Mouse (Mus musculus) common myeloid progenitor, adult 5-6 weeks (primary cell): ENCODE measurements around the gene Gm43951. TPM values are rescaled to one million over a fixed set of nuclear protein-coding genes. Genes with fewer than 3 reads are reported as not detected.
A peak's percentile ranks its signal among the peaks of the same experiment; 100 is the strongest.

Experiments used
- ATAC-seq: replicated peaks from 2 replicates; pipeline ENCODE4 v1.8.0; 2016; ENCODE audit warnings: low read depth, mild to moderate bottlenecking, moderate TSS enrichment, inconsistent platforms; ENCODE audit not compliant: poor library complexity, severe bottlenecking
- total RNA-seq: library from RNA; stranded (forward); fragments of 200-1000, 187-1606 nt; gene quantifications from 2 replicates; pipeline ENCODE4 v1.2.3, GENCODE M21; 2017

Gm43951 gene
- total RNA-seq = 0.46 TPM in 1 of 2 replicates, not detected in the other

DNA sequence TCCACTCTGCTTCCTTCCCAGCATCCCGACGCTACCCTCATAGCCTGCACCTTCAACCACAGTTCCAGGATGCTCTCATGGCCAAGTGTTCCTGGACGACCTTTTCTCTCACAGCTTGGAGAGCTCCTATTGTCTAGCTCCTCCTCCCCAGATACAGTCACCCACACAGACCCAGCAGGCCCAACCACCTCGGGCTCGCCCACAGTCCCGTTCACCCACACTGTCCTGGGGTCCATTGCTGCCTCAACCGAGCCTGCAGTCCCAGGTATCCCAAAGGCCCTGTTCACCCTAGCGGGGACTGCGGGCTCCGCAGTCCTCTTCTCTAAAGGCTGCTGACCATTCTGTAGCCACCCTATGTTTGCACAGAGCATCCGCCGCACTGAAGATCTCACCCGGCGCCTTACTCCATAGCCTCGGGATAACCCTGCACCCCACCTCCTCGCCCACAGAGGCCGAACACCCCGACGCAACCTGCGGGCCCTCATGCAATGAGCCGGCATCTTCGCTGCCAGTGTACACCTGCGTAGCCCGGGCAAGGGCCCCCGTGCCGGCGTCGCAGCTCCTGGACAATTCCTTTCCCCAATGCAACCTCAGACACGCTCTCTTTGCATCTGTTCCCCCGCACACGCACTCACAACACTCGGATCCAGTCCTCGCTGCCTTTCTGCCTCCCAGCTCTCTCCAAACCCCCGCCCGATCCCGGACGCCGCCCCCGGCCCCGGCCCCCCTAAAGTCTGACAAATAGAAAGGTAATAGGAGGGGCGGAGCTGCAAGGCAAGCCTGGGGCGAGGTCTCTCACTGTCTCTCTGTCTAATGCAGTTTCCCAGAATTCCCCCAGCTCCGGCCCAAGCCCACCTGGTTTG lies at the start of gene Gm43951:
Gm43951 (minus strand) TSS at position 500 of the 863 bp plus-strand sequence.
- ATAC-seq = peak; percentile 34

DNA sequence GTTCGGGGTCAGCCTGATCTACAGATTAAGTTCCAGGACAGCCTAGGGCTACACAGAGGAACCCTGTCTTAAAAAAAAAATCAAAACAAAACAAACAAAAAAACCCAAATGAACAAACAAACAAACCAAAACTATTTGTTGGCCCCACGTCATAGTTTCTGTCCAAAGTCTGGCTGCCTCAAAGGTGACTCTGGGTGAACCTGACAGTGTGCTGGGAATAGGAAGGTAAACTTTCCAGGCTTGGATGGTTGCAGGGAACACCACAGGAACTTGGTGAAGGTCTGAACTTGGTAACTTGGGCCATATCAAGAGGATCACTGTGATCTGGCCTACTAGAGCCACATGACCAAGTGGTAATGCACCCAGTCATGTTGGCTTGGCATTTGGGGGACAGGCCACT lies 49.8 kb upstream of the Gm43951 start:
- ATAC-seq = no peak

DNA sequence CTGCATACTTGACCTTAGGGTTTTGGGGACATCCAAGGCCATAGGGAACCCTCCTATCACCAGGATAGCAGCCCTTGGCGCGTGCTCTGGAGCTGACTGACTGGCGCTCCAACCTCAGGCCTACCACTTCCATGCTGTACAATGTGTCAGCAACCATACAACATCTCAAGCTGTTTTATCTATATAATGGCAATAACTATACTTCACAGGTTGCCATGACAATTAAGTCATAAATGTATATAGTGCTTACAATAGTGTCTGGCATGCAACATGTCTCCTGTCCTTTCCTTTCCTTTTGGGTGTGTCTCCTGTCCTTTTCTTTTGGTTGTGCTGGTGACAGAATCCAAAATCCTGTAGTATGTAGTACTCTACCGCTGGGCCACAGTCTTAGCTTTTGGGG lies 49.0 kb upstream of the Gm43951 start:
- no peak for ATAC-seq

DNA sequence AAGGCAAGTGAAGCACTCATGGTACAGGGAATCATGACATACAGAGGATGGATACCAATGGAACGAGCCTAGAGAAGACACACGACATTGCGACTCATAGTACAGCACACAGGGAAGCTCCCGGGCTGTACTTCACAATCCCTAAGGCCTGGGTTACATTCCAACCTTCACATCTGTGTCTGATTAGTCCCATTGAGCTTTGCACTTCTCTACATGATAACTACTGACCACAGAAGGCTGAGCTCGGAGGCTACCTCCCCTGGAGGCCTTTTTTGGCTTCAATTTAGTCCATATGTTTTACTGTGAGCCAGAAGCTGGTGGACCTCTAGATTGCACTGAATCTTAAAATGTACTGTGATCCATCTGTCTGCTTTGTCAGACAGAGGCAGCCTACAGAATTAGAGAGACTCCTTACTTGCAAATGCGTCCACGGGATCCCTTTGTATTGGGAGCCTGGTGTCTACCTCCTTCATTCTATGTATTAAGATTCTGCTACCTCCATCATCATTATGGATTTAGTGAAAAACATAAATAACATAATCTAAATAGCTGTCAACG lies 38.6 kb upstream of the Gm43951 start:
- no peak for ATAC-seq

DNA sequence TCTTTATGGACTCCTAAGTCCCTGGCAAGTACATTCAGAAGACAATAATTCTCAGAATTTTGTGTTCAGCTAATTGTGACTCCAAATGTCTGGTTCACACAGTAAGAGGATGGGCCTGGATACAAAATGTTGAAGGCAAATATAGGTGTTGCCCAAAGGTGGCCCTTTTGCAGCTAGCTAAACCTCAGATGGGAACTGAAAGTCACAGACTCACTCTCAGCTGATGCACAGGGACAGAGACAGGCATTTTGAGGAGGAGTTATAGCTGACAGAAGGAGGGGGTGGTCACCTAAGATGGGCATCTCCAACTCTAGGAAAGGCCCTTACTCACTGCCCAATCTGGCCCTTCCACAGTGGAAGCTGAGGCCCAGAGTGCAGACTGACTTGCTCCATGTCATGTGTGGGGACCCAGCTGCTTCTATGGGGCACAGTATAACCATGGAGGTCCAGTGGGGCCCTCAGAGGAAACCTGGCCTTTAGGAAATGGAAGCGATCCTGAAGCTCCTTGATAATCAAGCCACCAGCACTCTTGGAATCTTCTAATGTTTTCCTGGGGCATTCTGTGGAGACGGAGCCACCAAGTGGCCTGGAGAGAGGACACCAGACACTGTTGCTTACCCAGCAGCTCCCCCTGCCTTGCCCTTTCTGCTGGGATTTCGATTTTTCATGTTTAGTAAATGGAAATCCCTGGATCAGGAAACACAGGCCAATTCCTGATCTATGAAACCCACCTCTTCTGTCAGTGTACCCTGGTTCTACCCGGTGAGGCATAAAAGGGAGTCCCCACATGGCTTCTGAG lies 33.6 kb upstream of the Gm43951 start:
- no peak for ATAC-seq

DNA sequence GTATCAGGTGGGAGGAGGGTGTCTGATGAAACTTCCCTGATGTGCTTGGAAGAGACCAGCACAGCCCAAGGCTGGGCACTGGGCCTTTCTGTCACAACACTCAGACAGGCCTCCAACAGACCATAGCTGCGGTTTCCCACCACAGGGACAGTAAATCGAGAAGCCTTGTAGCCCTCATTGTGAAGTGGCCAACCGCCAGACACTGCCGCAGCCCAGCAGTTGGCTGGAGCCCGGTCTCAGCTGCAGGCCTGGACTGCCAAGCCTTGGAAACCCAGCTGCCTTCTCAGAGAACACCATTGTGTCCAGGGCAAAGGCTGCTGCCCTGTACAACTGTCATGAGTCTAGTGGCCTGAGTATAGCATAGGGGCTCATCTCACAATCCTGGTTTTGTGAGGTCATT lies 27.4 kb upstream of the Gm43951 start:
- 0 out of 2 replicates have a peak, but pooled peaks have one; percentile 22 for ATAC-seq

DNA sequence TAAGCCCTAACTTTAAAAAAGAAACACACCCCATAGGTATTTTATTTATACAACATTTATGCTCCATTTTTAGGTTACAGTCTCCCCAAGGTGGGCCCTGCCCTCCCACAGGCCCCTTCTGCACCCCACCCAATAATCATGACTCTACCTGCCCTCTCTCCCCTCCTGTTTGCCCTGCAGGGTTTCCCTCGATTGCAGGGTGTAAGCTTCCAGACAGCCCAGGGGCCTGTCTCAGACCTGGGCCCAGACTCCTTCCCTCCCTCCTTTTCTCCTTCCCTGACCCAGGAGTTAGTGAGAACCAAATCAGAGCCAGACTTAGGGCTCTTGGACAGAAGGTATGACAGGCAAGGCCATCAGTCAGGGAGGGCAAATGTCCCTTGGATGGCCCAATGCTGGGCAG lies 26.4 kb upstream of the Gm43951 start:
- ATAC-seq = no peak

DNA sequence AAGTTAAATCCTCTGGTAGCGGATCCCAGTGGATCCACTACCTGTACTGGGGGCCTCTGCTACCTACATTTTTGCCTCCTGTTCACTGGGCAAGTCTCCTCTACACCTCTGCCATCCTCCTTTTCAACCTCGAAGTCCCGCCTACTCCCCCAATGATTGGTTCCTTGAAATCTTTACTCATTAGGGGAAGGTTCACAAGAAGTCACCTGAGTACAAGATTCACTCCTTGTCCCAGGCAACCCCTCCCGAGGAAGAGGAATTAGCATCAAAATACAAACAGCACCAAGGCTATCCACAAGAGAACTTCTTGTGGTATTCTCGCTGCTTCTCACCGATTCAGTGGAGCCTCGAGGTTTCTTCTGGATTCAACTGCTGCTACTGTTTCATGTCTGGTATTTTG lies 25.4 kb upstream of the Gm43951 start:
- no peak for ATAC-seq

DNA sequence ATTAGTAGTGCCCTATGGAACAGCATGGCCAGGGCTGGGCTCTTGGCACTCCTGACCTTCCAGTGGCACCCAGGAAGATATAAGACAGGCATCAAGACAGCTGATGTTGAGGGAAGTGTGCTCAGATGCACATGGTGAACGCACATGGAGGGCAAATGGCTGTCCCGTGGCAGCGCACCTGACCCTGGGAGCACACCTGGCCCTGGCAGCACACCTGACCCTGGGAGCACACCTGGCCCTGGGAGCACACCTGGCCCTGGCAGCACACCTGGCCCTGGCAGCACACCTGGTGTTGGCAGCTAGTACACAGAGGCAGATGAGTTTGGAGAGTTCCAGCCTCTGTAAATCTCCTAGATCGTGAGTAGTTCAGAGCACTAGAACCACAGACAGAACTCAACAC lies 21.9 kb upstream of the Gm43951 start:
- no peak for ATAC-seq

DNA sequence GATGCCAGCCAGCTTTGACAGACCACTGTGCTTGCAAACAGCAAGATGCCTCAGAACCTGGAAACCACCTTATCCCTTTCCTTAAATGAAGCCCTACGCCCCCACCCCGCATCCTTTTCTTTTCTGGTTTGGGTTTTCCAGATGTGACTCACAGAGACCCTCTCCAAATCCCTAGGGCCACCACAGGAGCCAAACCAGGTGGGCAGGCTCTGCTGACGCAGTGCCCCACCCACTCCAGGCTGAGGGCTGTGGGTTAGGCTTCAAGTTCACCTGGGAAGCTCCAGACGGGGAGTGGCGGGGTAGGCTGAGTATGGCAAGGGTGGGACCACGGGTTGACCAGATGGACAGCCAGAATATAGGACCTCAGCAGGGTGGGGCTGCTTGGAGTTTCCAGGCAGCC lies 20.3 kb upstream of the Gm43951 start:
- ATAC-seq = no peak

DNA sequence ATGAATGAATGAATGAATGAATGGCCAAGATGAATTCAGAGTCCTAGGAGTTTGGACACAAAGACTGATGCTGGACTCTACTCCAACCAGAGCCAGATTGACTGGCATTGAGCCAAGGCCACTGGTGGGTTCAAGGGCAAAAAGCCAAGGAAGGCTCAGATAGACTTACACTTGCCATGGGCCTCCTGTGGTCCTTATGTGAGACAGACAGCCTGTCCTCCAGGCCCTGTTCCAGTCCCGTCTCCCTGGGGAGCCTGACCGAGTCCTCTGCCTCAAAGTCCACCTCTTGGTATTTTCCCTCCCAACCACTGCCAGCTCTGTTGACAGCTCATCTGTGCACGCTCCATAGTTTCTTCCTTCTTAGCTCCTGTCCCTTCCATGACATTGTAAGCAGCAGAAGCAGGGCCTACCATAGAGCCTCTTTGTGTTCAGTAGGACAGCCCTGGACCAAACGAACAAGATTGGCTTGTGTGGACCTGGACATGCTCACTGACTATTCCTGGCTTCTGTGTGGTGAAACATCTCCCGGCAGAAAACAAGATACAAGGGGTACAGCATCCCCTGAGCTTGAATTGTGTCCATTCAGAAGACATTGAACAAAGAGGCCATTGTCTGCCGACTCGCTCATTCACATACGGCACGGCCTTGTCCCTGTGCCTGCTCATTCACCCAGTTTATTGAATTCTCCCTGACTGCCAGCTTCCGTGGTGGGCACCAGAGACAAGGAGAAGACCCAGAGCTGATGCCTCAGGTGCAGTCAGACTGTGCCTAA lies 19.6 kb upstream of the Gm43951 start:
- ATAC-seq = no peak

DNA sequence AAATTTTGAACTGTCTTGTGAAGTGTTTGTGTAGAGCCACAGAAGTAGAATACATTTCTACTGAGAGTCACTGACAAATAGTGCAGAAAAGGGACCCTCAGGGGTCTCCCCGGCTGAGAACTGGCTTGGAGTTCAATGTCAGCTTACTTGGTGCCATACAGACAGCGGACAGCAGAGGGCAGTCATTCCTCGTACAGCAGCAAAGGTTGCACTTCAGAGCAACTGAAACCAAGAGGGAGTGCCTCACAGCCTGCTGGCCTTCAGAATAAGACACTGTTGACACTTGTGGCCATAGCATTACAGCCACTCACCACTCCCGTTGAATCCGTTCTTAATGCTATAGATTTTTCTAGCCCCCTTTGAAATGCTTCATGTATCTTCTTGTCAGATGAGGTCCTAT lies 18.2 kb upstream of the Gm43951 start:
- ATAC-seq = peak; percentile 75

DNA sequence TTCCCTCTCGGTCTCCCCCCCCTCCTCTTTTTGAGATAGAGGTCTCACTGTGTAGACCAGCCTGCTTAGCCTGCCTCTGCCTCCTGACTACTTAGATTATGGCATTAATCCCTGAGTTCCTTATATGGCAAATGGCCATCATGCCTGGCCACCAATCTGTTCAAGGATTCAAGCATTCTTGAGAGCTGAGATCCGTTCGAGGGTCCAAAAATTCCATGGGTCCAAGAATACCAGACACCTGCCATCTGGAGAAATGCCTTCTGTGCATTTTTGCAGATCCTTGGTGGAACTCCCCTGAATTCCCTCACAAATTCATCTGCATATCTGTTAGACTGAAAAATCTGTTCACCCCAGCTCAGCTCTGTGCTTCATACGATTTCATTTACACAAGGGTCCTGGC lies 16.8 kb upstream of the Gm43951 start:
- ATAC-seq = no peak

DNA sequence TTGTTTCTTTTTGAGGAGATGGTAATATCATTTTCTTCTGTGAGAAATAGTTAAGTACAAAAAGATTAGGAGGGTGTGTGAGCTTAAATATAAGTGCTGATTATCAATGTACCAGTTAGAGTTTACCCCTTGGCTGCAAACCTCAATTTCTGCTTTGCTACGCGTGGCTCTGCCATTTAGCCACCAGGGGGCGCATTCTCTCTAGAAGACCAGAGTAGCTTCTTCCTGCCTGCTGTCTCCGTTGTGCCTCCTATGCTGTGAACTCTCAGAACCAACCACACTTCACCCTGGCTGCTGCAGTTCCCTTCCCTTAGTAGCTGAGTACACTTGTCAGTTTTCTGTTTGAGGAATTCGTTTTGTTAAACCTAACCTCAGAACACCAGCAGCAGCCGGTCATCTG lies 14.6 kb upstream of the Gm43951 start:
- ATAC-seq = peak; percentile 88

DNA sequence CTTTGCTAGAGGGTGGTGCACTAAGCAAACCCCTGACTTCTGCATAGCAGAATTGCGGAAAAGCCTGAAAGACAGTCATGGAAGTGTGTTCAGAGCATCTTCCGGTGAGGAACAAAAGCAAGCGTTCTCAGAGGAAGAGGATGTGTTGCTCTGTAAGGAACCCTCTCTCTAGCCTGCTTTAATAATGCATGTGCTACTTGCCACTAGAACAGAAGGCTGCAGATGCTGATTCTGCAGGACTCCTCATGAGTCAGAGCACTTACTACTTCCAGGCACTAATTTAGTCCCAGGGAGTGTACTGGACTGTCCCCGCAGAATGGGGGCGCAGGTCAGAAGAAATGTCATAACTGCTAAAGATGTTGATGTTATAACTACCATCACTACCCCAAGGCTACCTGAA lies 10.5 kb upstream of the Gm43951 start:
- no peak for ATAC-seq

DNA sequence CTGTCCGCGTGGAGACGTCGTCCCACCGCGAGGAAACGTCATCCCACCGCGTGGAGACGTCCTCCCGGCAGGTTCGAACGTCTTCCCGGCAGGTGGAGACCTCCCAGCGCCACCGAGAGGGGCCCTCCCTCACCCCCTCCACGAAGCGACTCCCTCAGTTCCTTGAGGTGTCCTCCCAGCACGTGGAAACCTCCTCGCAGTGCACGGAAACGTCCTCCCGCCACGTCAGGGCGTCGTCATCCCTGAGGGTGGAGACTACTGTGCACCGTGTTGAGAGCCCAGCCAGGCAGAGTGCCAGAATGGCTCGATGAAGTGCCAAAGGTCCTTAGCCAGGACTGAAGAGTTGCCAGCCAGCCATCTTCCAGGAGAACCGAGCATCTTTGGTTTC lies 8.8 kb upstream of the Gm43951 start, which contains the start of gene Med31:
Med31 (minus strand) TSS at position 183 of the 388 bp plus-strand sequence.
- peak; percentile 54 for ATAC-seq

DNA sequence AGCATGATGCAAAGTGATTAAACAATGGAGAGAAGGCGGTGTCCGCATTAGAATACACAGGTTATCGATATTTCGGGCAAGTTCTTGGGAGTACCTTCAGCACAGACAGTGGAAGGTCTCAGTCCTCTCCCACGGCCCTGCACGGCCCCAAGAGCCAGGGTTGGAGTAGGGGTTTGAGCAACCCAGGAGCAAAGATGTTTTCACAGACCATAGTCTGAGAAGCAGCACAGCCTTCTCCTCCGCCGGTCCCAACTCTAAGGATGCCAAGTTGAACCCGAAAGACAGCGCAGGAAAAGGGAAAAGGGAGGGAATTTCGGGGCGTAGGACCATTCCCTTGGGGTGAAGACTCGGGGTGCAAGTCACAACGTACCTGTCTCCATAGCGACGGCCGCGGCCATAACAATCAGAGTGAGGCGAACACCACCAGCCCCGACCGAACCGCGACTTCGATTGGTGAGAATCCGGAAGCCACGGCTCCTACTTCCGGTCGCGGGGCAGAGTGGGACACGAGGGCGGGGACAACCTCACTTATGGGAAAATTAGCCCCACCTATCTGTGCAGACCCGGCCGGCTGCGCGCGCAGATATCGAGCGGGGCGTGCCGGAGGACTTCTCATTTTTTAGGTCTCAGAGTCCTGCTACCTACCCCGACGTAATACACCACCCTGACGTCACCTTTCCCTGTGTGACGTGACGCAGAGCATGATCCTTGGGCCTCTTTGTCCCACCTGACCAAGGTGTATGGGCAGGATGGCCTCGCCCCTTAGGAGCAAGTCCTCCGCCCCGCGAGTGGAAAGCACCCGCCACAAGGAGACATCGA lies 8.2 kb upstream of the Gm43951 start:
- ATAC-seq = peak; percentile 91

DNA sequence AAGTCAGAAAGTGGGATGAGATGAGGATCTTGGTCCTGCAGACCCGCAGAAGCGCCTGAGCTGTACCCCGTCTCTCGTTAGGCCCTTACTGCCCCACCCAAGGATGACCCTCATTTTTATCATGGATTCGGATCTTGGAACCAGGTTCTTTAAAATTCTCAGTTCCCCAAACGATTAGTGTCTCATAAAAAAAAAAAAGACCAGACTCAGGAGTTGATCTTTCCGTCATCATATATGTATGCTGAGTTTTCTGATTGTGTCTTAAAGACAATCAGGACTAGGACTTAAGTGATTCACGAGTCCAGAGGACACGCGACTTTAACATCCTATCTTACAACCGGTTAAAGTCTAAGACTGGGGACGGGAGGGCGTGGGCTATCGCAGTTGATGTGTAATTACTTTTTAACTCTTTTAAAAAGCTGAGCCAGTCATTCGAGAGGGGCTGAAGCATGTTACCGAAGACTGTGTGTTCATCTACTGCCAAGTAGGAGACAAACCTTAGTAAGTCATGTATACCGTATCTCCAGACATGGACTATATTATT lies 1.3 kb upstream of the Gm43951 start:
- ATAC-seq = no peak

DNA sequence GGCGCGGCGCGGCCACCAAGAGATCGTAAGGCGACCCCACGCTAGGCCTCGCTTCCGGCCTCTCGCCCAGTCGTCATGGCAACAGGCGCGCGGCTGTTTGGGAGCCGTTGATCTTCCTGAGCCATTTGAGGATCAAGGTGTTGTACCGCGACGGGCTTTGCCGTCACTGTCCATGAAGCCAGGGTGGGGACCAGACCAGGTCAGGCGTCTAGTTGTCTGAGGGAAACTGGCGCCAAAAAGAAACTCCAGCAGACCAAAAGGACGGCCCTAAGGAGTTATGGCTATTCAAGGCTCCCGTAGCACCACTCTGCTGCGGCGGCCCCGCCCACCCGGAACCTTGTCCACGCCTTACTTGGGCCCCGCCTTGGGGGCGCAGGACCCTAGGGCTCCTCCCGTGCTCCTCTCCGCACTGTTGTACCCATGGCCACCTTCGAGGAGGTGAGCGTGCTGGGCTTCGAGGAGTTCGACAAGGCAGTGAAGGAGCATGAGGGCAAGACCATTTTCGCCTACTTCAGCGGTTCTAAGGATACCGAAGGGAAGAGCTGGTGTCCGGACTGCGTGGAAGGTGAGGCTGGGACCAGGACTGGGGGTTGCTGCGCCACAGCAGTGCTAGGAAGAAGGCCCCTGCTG lies 679 bp upstream of the Gm43951 start, which contains the start of the genes 4933427D14Rik and Txndc17:
4933427D14Rik (minus strand) TSS at position 256 of the 630 bp plus-strand sequence.
Txndc17 (plus strand) TSS at position 344 of the 630 bp plus-strand sequence.
- peak; percentile 94 for ATAC-seq
